Mouse (Mus musculus): ENCODE results near the gene Dnlz.
"Not testable (repeated sequence)": the region's sequence is repeated elsewhere in the genome, so short reads cannot be mapped to it uniquely, and the experiment has no call there.

The Dnlz gene

DNA sequence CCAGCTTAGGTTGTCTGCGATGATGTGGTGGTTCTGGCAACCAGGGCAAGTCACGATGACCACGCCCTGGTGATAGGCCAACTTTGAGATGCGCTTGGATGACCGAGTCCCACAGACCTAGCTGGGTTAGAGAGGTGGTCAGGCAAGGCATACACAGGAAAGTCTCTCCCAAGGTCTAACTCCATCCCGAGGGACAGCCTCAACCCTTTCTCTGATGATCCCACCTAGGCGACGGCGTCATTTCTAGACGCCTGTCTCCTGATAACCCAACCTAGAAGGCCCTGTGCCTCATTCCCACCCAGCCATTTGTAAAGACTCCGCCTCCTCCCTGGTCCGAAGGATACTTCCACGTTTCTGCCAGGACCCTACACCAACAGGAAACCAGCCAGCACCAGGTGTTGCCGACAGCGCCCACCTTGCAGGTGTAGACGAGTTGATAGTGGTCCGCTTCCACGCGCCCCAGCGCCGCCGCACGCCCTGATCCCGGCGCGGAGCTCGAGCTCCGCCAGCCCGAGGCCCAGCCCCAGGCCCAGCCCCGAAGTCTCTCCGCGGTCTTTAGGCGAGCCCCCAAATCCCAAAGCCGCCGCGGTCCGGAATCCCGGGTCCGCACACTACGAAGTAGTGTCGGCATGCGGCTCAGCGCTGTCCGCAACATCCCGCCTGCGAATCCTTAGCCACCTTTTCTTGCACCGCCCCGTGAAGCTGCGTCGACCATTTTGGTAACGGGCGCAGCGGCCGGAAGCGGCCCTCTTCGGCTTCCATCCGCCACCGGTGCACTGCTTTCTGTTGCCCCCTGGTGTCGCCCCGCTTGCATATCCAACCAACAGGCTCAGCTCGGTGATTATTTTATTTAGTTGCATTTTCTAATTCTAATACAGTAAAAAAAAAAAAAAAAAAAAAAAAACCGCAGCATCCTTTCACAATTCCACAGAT, at the start of gene Dnlz:
Dnlz (minus strand) TSS at position 753 of the 933 bp plus-strand sequence.
- in situ Hi-C loops (cut with MboI) = no loop called here

DNA sequence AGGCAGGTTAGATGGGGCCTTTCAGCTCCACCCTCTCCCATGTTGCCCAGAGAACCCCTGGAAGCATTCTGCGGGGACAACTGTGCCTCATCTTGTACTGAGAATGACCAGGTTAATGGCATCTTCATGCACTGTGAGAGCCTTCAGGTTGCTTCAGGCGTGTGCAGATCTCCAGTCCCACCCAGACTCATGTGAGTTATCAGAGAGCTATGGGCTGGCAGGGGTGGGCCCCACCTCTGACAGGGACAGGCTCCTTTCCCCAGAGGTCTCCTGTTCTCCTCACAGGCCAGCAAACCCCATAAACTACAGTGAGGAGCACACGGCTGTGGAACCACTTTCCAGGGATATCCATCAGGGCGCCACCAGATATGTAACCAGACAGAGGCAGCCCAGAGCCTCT, 49.1 kb upstream of the Dnlz start:
- in situ Hi-C loops (cut with MboI) = no loop called here

DNA sequence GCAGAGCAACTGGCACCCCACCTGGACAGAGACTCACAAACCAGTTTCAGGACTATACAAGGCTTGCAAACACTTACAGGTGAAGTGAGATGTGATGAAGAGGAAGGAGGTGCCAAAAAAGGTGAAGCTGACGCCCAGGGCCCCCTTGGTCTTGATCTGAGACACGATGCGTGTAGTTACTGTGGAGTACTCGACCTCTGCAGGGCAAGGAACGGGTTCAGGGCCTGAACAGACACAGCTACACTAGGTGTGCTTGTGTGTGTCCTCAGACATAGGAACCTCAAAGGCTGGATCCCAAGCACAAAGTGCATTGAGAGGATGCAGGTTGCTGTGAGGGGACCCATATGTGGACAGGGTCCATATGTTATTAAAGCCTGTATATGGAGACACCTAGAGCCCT, 48.4 kb upstream of the Dnlz start:
- in situ Hi-C loops (cut with MboI) = no loop called here

DNA sequence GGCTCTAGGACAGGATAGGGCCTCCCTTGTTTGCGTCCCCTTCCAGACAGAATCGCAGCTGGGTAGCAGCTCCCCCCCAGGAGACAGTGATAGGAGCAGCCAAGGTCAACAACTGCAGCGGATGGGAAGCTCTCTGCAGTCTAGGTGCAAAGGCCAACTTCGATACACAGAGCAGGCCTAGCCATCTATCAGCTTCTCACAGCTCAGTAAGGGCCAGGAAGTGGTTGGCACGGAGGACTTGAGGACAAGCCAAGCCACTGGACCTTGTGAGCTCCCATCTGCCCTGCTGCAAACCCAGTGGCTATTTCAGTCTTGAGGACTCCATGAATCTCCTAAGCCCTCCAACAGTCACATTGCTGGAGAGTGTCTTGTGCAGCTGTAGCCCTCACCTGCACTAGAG, 47.7 kb upstream of the Dnlz start:
- in situ Hi-C loops (cut with MboI) = no loop called here

DNA sequence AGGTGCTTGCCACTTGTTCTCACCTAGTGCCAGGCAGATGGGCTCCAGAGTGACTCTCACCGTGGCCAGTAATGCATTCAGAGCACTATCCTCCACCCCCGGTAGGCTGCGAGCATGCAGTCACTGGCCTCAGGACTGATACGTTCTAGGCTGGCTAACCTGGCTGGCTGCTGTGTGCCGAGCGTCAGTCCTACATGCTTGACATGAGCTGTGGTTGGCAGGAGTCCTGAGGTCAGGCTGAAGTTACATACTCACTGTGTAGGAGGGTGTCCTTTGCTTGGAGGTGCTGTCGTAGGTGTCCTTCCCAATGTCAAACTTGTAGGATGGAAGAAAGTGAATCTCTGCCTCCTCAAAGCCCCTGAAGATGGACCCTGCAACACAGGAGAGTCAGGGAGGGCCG, 47.1 kb upstream of the Dnlz start:
- in situ Hi-C loops (cut with MboI) = no loop called here

DNA sequence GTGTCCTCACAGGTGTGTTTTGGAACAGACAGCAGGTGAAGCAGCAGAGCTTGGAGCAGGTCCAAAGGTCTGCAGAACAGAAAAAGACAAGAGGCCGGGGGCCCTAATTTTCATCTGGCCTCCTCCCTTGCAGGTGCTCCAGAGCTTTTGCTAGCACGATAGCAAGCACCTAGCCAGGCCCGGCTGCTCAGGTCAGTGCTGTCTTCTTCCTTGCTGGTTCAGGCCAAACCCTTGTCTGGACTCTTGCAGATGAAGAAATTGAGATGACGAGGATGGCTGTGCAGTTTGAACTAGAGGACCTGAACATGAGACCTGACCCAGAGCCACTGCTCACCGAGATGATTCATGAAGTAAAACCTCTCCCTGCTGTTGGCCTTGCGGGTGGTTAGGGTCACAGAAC, 39.7 kb upstream of the Dnlz start:
- in situ Hi-C loops (cut with MboI) = no loop called here

DNA sequence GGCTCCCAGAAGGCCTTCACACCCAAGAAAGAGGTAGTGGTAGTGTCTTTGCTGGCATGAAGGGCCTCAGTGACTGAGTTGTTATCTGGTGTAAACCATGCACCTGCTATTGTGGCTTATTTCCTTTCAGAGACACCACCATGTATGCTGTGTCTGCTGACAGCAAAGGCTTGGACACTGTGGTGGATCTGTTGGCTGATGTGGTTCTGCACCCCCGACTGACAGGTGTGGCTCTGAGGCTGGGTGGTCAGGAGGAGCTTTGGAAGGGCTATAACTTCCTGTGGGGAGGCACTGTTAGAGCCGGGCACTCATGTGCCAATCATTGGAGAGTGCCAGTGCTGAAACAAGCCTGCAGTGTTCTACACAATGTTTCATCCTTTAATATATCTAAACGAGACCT, 39.0 kb upstream of the Dnlz start:
- in situ Hi-C loops (cut with MboI) = no loop called here

DNA sequence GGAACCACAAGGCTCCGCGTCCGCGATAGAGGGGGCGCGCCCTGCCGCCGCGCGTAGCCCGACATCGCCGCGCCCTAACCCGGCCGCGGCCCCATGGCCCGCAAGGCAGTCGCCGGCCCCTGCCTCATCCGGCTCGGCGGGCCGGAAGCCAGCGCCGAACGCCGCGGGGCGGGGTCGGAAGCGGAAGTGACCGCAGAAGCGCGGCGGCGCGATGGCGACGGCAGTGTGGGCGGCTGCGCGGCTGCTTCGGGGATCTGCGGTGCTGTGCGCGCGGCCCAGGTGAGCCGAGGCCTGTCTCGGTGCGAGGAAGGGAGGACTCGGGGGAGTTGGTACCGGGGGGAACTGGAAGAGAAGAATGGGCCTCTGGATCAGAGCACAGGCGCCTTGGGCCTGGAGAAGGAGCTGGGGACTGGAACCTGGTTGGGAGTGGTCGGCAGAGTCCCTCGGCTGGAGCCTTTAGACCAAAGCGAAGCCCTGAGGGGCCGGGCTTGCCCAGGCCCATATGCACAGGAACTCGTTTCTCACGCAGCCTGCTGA, 37.3 kb upstream of the Dnlz start, which contains the start of the genes Entr1 and Pmpca:
Entr1 (minus strand) TSS at position 163 of the 537 bp plus-strand sequence.
Pmpca (plus strand) TSS at position 186 of the 537 bp plus-strand sequence.
- in situ Hi-C loops (cut with MboI) = no loop called here

DNA sequence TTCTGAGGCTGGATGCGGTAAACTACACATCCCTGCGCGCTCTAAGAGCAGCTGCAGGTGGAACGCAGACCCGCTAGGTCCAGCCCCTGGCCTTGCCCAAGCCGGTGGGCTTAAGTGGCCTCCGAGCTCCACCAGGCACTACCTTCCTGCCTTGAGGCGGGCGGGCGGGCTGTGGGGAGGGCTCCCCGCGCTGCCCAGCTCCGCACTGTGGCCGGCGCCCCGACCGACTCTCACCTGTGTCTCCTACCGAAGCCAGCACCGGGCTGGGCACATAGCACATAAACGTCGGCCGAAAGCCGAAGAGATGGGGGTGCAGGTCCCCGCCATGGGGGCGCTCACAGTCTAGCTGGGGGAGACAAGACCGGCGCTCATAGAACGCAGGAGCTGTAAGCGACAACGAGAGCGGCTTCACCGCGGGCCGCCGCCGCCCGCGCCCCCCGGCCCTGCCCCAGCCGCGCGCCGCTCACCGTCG, 36.8 kb upstream of the Dnlz start:
- in situ Hi-C loops (cut with MboI) = no loop called here

DNA sequence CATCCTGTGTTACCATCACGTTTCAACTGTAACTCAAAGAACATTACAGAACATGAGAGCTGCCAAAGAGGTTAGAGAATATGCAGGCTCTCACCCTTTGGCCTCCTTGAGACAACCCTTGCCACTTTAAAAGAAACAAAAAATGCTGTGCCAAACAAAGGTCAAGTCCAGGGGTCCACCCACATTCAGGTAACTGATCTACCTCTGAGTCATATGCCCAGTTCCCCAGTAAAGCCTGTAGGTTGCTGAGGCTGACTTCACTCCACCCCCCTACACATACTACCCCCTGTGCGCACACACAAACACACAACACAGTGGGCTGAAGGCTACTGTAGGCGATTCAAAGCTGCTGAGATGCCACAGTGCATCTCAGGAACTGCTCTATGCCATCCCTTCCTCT, 35.8 kb upstream of the Dnlz start:
- in situ Hi-C loops (cut with MboI) = no loop called here

DNA sequence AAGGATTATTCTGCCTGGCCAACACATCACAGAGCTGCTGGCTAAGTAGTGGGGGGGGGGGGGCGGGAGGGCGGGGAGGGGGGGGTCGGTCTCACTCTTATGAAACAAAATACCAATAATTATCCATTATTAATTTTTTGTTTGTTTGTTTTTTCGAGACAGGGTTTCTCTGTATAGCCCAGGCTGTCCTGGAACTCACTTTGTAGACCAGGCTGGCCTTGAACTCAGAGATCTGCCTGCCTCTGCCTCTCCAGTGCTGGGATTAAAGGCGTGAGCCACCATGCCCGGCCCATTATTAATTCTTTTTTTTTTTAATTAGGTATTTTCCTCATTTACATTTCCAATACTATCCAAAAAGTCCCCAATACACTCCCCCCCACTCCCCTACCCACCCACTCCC, 29.0 kb upstream of the Dnlz start:
- in situ Hi-C loops (cut with MboI) = not testable (repeated sequence)

DNA sequence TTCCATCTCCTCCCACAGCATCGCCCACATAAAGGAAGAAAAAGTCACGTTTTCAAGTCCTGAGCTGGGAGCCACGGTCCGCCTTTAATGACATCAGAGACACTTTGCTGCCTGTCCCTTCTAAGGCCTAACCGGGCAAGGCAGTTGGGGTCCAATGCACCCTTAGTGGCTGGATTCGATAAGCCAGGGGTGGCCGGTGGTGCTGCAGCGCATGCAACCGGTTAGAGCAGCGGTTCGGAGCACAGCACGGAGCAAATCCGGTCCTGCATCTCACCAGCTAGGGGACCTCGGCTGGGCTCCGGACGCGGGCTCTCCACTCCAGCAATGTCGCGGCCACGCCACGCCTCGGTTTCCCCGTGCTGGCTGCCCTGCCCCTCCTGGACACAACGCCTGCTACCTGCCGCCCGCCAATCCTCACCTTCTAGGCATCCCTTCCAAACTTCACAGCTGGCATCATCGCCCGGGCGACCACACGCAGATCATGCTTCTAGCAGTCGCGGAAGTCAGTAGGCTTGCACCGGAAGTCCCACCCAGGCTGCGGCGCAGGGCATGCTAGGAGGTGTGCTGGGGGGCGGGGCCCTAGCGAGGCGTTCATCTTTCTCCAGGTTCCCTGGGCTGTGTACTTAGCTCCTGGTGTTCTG, 28.3 kb upstream of the Dnlz start, which contains the start of gene Snapc4:
Snapc4 (minus strand) TSS at position 523 of the 641 bp plus-strand sequence.
- in situ Hi-C loops (cut with MboI) = no loop called here

DNA sequence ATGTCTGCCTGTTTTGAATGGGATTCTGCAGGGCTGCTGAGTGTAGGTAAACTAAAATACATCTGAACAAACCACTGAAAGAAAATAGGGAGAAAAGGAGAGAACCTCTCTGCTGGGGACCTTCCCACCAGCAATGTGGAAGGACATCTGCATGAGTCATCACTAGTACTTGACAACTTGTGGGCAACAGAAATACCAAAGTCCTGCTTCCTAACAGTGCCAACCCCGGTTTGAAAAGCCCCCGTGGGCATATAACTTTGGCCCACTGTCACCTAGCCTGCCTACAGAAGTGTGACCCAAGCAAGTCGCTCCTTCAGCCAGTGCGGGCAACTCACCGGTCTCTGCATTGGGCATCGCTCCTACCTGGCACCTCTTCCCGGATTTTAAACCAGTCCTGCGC, 20.5 kb upstream of the Dnlz start:
- in situ Hi-C loops (cut with MboI) = no loop called here

DNA sequence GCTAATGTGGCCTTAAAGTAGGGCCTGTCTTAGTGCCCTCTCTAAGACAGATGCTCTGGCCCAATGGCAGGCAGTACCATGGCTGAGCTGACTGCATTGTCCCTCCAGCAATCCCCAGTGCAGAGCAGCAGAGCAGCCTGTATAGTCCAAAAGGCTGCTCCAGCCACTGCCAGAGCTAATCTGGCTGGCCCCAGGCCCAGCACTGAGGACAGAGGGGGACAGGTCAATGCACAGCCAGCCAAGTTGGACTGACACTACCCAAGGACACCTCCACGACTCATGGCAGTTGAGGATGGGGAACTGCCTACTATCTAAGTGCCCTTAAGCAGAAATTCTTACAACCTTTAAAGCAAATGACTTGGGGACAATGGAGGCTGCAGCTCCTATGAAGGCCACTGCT, 16.7 kb upstream of the Dnlz start:
- in situ Hi-C loops (cut with MboI) = no loop called here

DNA sequence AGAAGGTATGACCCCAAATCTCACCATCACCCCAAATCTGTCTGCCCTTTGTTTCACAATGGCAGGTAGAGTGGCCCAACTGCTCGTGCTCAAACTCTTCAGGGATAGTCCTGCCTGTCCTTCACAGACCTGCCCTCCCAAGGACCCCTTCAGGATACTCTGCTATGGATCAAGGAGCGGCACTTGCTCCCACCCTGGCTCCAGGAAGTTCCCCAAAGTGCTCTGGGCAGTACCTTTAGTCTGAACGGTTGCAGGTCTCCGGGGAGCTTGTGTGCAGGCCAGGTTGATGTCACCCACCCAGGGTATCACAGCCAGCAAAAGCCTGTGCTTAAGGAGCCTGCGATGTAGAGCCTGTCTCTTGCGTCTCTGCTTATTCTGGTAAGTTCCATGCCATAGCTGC, 16.0 kb upstream of the Dnlz start:
- in situ Hi-C loops (cut with MboI) = no loop called here

DNA sequence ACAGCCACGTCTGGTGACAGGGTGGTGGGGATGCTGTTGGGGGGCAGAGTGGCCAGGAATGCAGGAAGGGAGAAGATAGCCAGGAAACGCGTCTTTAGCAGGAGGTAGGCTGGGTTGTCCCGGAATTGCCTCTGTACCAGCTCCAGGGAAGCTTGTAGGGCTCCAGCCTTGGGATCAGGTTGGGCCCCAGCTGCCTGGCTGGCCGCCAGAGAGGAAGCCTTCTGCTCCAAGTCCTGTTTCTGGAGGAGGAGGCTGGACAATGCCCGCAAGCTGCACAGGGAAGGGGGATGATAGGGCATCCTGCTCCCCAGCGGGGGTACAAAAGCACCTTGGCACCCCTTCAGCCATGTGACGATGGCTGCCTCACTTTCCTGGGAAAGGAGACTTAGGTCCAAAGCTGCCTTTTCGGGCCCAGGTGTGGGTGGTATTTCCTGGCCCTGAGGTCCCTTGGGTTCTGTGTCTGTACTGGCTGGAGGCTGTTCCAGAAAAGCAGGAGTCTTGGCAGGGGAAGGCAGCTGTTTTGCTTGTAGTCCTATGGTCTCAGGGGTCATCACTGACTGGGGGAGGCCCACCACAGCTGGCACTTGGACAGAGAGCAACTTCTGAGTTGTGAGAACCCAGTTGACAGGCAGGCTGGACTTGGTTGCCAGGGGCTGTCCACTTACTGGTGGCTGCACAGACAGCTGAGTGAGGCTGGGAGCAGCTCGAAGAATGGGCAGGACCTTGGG, 13.0 kb upstream of the Dnlz start:
- in situ Hi-C loops (cut with MboI) = no loop called here

DNA sequence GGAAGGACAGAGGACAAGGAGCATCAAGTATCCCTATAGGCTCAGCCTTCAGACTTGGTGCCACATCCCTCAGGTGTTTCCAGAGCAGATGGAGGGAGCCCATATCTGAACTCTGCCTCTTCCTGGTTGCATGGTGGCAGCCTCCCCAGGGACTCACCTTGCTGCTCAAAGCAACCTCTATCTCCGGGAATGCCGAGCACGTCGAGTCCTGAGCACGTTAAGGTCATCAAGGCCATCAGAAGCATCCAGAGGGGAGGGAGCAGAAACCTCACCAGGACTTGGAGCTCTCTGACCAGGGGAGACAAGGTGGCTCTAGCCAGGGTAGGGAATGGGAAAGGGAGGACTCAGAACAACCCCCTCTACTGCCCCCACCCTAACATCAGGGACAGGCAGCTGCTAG, 11.6 kb upstream of the Dnlz start:
- in situ Hi-C loops (cut with MboI) = no loop called here

DNA sequence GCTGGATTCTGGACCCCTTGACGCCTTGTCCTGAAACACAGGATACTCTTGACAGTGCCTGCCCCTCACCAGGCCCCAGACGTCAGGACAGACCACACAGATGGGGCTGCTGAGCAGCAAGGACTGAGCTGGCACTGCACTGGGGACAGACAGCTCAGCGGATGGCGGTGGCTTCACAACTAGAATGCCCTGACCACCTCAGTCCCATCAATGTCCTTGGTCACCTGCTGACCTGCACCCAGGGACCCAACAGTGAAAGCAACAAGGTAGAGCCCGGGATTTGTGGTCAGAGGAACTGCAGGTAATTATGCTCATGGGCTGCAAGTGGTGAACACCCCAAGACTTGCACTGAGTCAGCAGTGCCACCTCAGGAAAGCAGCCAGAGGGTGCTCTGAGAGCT, 11.1 kb upstream of the Dnlz start:
- in situ Hi-C loops (cut with MboI) = no loop called here

DNA sequence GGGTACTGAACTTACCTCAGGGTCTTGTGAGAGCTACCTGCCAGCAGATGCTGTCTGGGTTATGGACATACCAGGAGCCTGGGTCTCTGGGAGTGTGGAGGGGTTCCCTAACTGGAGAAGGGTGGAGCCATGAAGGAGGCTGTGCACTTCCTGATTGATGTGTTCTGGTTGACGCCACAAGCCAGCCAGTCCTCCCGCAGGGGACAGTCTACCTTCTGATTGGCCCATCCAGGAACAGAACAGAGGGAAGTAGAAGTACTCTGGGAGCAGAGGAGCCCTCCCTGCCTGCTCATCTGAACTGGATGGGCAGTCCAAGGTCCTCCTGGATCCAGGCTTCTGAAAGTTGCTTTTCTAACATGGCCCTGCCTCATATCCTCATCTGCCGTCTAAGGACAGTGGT, 8.9 kb upstream of the Dnlz start, which contains the start of gene Card9:
Card9 (minus strand) TSS at position 147 of the 400 bp plus-strand sequence.
- in situ Hi-C loops (cut with MboI) = no loop called here

DNA sequence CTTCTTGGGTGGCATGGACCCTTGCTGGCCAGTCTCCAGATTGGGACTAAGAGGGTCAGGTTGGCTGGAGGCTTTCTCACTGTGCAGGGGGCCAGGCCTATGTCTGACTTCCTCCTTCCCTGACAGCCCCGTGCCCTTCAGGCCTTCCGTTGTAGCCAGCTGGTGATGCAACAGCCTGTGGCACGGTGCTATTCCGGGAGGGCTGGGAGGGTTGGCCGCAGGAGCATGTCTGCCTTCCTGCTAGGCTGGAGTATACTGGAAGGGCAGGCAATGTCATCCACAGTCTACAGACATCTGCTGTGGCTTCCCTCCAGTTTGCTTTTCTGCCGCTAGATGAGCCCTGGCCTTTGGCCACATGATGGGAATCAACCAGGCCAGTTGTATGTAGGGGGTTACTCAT, 8.1 kb upstream of the Dnlz start:
- in situ Hi-C loops (cut with MboI) = no loop called here

DNA sequence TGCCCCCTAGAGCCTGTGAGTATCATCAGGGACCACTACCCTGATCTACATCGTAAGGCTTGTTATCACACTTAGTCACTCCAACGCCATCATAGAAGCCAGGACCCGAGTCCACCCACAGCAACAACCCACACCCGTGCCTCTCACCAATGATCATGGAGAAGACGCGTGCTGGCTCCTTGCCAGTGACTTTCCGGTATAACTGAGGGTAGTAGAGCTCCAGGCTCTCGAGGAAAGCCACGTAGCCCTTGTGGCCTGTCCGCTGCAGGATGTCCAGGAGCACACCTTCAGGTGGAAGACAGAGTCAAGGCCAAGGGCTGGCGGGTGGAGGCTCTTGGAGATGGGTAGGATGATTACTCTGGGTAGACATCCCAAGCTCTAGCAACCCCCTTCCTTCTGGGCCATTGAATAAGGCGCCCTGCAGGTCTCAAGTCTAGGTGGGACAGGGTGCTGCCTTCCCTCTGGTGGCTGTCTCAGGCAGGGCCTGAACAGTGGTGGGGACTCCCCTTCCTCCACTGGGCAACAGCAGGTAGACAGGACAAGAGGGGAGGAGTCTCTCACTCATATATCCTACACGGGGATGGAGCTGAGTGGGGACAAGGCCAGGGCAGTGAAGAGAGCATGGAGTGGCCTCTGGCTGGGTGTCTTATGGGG, 6.9 kb upstream of the Dnlz start:
- in situ Hi-C loops (cut with MboI) = no loop called here
